Mouse (Mus musculus) left cerebral cortex, adult 9 months (tissue): ENCODE data around the gene Cd69.

Source experiments
- DNase-seq, 2 experiments: peaks; one replicate each; pipeline ENCODE4 v3.0.0; 2022; ENCODE audit warnings: low spot score in 2 of 2

The Cd69 gene

DNA sequence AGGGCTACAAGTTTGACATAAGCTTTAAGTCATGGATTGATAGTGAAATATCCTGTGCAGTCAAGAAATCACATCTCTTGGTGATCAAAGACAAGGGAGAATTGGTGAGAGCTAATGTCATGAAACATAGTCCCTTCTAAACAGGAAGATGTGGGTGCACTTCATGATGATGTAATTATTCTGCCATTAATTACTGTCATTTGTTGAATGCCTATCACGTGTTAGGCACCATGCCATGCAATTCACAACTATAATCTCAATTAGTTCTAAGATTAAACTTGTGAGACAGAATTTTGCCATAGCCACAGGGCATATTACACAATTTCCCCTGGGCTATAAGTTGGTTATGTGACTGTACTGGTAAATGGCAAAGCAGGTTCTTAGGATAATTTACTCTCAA is 28.2 kb downstream of the Cd69 start:
- no peak for DNase-seq

DNA sequence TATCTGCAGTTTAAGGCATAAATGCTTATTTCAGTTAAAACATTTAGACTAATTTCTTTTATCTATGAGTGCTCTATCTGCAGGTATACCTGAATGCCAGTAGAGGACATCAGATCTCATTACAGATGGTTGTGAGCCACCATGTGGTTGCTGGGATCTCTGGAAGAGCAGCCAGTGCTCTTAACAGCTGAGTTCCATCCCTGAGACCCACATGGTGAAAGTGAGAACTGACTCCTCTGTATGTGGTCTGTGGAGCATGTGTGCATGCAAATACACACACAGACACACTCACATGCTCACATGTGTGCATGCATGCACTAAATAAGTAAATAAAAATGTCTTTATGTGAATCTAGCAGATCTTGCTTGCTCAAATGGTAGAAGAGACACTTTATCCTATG is 29.4 kb downstream of the Cd69 start:
- DNase-seq = no peak

DNA sequence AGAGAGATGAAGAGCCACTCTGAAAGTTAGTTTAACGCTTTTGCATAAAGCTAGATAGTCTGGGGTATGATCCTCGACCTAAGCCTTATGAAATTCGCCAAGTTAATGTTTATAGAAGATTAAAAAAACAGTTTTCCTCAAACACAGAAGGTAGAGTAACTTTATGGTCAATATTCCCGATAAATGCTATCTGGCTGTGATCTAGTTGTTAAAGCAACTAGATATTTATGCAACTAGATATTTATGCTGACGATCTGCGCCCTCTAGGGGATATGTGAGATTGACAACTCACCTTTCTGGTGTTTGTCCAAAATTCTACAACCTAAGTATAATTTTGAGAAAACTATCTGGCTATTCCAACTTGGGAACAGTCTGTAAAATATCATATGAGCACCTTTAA is 33.3 kb downstream of the Cd69 start:
- no peak for DNase-seq

DNA sequence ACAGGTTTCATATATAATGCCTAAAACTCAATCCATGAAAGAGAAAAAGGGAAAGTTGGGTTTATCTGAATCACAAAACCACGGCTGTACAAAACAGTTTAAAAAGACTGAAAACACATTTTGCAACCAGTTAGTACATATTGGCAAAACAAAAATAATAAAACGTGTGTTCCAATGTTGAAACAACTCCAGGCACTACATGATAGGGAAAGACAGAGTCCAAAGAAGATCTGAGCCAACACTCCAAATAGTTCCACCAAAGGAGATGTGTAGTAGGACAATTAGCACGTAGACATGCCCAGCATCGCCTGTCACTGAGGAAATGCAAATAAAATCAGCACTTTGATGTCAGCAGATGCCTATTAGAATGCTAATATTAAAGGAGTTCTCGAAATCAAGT is 33.8 kb downstream of the Cd69 start:
- DNase-seq = no peak

DNA sequence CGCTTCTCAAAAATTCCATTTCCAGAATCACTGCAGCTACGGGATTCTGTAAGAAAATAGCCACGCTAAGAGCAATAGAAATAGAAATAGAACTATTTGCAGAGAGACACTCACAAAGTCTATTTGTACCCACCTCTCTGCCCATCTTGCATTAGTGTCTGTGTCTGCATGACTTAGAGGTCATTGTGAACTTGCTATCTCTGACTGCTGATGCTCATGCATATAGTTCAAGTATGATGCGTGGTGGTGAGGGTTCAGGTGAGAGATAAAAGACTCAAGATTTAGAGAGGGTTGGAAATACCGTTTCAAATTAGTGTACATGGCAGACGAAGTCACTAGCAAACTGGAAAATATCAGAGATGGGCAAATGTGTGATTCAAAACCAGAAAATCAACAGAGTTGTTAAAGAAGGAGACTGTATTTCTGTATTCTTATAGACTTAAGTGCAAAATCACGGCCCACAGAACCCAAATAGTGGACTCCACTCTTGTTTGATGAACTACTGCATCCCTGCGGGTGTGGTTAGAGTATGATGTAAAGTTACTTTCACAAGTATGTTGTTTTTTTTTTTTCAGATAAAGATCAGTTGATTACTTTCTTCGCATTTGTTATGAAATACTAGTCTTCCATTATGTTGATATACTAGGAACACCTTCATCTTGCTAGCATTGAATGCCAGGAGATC is 35.5 kb downstream of the Cd69 start:
- no peak for DNase-seq

DNA sequence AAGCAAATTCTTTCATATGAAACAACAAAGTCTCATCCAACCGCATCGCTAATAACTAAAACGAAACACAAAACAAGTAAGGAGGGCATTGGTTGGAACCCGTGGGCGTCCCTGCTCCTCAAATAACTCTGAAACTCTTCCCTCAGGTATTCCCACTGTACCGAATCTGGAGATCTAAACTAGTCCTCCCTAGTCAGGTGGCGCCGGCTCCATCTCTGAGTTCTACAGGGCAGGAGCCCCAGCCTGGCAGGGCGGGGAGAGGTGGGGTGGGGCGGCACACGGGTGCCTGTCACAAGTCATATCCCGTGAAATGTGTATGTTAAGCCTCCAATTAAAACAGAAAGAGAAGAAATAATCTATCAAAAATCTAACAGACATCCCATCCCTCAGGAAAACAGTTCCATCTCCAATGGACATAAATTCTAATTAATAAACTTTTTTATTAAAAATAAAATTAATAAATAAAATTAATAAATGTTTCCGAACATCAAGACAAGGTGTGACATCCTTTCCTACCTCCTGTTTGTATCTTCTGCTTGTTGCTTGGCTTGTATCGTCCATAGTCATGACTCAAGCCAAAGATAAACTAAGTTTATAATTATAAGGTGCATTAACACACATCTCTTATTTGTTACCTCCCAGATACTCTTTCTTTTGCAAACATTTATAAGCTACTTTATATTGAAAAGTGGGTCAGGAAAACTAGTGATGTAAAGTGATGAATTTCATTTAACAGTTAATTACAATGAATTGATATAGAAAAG is 36.8 kb downstream of the Cd69 start:
- DNase-seq = no peak

DNA sequence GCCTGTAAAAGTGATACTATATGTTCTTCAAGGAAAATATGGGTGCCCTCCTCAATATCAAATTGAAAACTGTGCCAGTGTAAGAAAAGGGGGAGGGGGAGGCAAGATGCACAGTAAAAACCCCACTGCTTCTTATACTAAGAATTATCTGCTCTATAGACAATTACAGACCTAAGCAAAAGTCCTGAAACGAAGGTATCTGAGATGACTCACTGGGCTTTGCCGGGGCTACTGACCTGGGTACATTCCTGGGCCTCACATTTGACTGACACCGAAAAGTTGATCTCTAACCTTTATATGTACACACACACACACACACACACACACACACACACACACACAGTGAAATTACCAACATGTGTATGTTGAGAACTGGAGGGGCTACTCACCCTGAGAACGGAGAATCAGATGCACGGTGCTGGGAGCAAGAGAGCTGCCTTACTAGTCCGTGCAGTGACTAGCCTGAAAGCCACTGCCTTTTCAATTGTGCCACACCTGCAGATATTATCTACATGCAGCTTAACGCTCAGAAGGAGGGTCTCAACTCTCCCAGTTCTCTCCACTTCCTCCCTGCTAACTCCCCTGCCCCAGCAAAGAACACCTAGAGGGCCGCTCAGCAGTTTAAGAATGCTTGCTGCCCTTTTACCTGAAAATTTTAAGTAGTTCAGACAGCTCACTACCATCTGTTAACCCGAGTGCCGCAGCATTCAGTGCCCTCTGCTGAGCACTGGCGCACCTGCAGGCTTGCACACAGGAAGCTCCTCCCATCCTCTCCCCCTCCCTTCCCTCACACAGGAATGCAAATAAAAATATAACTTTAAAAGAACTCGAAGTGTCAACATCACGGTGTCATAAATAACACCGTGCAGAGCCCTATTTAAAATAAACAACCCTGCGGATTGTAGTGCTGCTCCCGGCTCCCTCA is 37.6 kb downstream of the Cd69 start:
- DNase-seq = peak; percentile 35 to 79

DNA sequence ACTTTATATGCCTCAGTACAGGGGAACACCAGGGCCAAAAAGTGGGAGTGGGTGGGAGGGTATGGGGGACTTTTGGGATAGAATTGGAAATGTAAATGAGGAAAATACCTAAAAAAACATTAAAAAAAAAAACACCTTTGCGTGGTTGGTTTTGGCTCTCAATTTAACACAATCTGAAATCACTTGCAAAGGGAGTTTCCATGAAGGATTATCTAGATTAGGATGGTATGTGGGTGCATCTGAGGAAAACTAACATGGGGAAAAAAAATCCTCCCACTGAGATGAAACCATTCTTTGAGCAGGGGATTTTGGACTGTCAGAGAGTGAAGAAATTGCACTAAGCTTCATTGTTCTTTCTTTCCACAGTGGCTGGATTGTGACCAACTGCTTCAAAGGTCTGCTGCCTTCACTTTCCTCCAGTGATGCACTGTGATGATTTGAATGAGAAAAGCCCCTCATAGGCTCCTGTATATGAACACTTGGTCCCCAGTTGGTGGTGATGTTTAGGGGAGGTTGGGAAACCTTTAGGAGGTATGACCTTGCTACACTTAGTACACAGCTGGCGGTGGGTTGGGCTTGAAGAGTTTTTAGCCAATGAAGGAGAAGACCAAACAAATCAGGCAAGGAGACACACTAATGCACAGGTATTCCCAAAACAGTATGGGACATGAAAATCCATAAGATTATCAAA is 38.4 kb downstream of the Cd69 start:
- DNase-seq = no peak

DNA sequence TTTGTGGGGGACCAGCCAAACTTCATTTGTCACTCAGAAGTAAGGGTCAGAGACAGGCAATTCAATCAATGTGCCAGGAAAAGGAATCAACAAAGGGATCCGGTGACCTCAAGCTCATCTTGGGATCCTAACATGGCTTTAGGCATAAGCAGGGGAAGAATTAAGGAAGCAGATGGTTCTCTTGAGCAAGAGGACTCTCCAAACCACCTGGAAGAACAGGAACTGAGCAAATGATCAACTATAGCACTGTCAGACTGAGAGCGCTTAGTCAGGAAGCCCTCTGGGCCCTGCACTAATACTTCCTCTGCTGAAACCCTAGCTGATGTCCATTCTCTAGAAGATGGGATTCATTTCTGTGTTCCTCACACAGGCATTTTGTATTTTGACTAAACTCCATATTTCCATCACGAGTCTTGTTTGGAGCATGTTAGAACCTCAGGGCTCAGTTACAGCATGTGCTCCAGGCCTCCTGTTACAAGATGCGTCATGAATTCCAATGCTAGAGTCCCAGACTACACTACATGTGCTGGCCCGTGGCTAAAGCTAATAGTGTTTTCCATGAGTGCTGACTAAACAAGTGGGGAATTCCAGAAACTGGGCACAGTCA is 39.3 kb downstream of the Cd69 start:
- DNase-seq = peak in 1 of 2 experiments; percentile 15

DNA sequence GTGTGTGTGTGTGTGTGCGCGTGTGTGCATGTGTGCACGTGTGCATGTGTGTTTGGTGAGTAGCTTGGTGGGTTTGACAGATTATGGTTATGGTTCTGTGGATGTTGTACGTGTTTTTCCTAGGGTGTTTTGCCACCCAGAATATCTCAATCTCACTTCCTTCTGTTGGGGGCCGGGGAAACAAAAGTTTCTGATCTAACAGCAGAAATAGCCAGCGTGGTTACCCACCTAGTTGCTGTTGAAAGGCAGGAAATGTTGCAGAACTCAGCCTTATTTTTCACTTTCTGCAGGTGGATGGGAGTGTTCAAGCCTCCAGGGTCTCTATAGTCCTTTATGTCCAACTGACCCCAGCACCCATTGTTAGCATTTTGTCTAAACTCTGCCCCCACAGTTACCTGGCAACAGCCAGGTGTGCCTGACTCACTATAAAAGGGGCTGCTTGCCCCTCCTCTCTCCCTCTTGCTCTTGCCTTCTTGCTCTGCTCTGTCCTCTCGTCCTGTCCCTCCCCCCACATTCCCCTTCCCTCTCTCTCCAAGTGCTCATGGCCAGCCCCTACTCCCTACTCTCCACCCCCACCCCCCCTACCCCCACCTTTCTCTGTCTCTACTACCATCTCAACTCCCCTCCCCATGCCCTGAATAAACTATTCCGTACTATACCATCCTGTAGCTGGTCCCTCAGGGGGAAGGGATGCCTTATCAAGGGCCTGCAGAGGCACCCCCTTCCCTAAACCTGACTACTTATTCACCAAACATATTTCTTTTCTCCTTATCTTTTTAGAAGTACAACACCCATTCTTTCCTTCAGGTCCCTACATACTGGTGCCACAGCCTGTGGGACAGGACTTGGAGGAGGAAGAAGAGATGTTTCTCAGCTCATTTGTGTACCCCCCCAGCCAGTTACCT is 40.5 kb downstream of the Cd69 start:
- no peak for DNase-seq

DNA sequence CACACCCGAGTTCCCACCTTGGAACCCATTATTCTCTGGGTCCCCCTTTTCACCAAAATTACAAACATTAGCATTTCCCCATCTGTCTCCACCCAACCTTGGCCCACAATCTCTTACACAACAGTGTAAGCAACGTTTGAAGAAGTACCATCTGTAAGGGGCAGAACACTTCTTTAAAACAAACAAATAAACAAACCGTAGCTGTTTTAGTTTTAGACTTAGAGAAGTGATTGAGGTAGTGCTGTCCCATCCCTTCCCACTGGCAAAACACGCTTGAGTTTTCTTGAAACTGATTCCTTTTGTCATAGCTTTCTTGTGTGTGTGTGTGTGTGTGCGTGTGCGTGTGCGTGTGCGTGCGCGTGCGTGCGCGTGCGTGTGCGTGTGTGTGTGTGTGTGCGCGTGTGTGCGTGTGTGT is 41.3 kb downstream of the Cd69 start:
- DNase-seq = no peak

DNA sequence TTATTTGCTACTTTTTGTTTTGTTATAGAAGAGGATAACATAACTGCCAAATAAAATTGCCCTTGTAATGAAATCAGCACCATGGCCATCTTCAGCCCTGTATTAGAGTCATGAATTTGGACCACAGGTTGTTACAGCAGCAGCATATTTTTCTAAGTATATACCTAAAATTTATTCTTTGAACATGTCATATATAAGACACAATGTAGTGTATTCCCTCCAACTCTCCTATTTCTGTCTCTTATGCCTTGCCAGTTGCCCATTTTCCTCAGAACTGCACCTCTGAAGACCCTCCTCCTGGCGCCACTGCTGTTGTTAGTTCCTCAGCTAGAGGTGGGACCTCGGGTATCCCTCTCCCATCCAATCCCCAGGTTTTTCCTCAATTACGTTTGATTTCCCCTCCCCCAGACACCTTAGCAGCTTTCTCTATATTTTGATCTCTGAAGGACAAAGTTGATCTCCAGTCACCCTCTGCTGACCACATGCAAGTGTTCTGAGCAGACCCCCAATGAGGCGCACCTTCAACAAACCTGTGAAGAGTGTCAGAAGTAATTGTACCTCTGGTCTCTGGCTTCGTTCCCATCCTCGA is 41.8 kb downstream of the Cd69 start:
- DNase-seq = no peak

DNA sequence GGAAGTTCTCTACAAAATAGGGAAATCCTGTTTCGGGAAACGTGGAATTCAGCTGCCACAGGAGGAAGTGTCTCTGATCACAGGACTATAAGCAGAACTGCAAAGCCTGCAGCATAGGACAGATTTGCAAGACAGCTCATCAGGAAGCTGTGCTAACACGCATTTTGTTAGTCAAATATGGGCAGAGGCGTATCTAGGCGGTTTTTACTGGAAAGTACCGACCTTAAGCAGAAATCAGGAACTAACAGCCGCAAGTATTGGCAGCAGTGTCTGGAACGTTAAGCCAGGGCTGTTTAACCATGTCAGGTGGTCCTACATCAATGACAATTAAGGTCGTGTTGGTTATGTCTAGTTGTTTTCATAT is 42.4 kb downstream of the Cd69 start:
- peak in 1 of 2 experiments; percentile 16 for DNase-seq

DNA sequence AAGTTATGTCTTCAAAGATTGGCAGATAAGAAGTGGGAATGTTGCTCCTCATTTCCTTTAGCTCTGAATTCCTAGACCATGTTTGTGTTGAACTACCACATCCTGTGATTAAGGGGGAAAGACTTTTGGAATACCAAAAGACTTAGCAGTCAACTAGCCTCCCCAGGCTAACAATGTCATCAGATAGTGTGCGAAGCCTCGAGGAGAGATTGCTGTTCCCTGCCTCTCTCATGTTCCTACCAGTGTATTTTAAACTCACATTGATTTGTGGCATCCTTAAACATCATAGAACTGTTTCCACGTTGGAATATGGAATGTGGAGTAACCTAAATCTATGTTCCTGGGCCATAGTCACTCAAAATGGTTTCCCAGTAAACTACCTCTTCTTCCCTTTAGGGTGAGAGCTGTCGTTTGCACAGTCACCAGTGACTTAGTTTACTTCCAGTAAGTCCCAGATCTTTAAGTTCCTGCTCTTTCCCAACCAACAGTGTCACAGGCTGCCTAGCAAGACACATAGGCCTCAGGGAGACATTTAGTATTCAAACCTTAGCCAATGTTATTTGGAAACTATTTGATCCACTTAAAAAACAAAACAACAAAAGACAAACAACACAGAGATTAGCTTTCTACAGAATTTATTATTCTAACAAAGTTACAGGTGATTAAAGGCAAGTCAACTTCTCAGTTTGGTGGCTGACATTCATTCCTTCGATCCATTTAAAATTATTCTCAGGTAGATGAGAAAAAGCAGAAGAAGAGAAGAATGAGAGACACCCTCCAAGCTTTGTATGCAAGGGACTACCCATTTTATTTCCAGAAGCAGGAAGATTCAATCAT is 43.0 kb downstream of the Cd69 start:
- DNase-seq = no peak

DNA sequence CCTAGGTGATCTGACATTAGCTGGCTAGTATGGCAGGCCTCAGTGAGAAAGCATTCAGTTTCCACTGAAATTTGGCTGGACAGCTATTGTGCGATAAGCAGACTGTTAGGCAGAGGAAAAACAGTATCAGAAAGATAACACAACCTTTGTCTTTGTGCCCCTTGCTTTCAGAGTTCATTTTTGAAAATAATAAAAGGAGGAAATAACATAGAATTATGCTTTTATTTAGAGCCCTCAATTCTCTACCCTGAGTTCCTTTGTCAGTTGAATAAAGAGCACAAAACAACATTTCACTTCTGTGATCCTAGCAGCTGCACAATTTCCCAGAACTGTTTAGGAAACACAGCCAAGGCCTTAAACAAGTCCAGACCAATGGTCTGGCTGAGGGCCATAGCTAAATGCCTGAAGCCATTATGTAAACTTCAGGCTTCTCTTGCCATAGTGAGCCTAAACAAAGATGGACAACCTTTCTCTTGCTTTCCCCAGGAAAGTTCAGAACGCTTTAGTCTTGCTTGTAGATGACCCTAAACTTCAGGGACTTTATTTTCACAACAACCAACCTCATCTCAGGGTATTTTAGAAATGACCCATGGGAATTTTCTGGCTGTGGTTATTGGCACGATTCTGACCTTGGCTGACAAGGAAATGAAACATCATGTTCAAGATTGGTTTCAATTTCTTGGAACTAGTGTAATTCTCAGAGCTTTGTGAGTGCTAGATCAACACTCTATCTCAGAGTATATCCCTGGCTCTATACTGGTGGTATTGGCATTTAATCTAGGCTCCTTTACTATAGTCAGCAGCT is 45.3 kb downstream of the Cd69 start:
- DNase-seq = no peak

DNA sequence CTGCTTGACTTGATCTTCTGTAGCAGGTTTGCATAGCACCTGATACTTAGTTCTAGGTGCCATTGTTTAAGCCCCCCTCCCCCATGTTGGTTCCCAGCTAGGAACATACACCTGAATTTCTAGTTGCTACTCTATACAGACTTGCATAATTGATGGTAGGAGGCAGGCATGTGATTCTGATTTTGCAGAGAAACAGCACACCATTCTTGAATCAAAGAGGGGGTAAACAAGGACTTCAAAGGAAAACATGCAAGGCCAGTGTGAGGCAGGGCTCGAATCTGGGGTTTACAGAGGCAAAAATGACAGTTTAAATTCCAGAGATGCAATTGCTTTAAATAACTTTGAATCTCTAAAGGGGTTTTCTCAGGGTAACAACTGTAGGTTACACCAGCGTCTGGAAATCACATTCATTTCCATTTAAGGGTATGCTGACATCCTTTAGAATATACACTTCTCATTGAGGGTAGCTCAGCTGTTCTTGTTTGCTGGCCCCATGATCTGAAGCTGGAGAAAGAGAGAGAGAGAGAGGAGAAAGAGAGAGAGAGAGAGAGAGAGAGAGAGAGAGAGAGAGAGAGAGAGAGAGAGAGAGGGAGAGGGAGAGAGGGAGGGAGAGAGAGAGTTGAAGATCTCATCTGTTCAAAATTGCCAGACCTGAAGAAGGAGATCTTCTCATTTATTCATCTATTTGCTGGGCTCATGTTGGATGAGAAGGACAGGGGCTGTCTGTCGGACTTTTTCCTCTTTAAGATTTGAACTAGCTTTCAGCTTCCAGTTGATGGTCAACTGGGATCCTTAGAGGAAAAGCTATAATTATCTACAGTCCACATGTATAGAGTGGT is 46.1 kb downstream of the Cd69 start:
- no peak for DNase-seq

DNA sequence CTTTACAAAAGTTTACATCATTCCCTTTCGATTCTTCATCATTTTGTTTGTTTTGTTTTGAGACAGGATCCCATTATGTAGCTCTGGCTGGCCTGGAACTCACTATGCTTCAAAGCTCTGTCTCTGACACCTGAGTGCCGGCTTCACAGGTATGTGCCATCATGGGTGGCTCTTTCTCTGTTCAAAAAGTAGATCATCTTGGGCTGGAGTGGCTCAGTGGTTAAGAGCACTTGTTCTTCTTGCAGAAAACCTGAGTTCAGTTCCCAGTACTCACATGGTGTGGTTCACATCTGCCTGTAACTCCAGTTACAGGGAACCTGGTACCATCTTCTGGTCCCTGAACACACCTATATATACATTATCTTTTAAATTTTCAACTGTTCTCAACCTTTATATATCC is 50.2 kb downstream of the Cd69 start:
- DNase-seq = no peak
